Mouse (Mus musculus) erythroblast, embryonic 14.5 days (primary cell): Measurements from ENCODE around the gene Magi1.

Source experiments
- GATA1 ChIP-seq: IDR thresholded peaks from 2 replicates; pipeline ENCODE4 v1.6.1; 2012; ENCODE audit warnings: low read length, inconsistent platforms, mixed read lengths
- TAL1 ChIP-seq: IDR thresholded peaks from 3 replicates; pipeline ENCODE4 v1.6.1; 2012; ENCODE audit warnings: low read length, inconsistent platforms, mixed read lengths

- TF ChIP-seq TAL1 (no peak), GATA1 (no peak)
Observed at GRCm38 (mm10) chr6:93819282-93819681, 464.4 kb downstream of the Magi1 start.
